Mouse (Mus musculus) layer of hippocampus, adult 9-10 months (tissue): Measurements from ENCODE around the gene Bcas1.
"Not testable (repeated sequence)": the region's sequence is repeated elsewhere in the genome, so short reads cannot be mapped to it uniquely, and the experiment has no call there.

Experiments
- DNase-seq: peaks from one replicate; pipeline ENCODE4 v3.0.0; 2022; ENCODE audit warnings: low spot score

Bcas1 gene

GRCm38 (mm10) chr2:170427704-170428103, at the start of gene Bcas1:
Bcas1 (minus strand) TSS chr2:170427845.
- no peak for DNase-seq

- DNase-seq = no peak
These were observed 49.0 kb upstream of the Bcas1 start for GRCm38 (mm10) chr2:170476643-170477042.

- no peak for DNase-seq
These were observed 48.6 kb upstream of the Bcas1 start for GRCm38 (mm10) chr2:170476215-170476614.

DNA sequence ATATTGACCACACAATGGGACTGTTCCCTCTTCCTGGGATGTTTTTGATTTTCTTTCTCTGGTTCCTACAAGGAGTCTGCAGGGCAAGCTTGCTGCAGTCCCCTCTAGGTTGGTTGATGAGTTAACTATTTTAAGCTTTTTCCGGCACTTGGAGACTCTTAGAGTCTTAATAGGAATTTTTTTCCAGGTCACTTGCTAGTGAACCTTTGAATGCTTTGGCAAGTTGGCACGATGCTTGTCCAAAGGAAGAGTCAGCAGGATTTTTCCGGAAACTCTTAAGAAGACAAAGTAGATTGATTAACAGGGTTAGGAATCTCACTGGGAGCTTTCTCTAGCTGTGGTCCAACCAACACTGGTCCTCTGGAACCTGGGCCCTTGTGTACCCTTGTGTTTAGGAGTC, 47.5 kb upstream of the Bcas1 start:
- no peak for DNase-seq

GRCm38 (mm10) chr2:170474125-170474524, 46.5 kb upstream of the Bcas1 start:
- DNase-seq = no peak

DNA sequence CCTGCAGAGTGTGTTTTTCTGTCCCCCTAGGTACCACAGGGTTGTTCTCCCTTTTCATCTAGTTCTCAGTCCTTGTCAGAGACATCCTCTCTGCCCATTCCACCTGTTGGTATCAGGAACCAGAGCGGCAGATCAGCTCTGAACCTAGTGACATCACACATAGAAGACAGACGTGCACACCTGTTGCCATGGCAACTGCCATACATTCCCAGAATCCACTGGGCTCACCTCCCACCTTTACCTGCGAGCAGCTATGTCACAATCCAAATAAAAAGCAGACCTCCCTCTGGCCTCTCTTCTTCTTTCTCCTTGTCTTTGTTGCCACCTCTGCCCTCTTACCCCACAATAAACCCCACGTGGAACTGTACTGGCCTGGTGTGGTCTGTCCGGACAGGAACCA, 42.9 kb upstream of the Bcas1 start:
- DNase-seq = no peak

- DNase-seq = no peak
These were observed 42.1 kb upstream of the Bcas1 start for GRCm38 (mm10) chr2:170469616-170470308.

- DNase-seq = no peak
These were observed 40.4 kb upstream of the Bcas1 start for GRCm38 (mm10) chr2:170468009-170468408.

DNA sequence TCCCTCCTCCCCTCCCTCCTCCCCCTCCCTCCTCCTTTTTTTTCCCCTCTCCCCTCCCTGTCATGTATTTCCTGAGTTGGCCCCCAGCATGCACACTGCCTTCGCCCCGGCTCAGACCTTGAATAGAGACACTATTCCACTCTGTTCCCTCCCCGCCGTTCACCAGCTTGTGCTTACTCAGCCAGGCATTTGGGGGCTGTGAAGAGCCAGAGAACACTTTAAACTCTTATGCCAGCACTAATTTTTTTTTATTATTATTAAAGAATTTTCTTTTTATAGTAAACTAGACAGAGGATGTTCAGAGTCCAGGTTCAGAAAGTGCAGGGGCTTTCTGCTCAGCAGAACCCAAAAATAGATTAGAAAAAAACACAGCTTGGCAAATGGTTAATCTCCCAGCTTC, 37.2 kb upstream of the Bcas1 start:
- DNase-seq = no peak

DNA sequence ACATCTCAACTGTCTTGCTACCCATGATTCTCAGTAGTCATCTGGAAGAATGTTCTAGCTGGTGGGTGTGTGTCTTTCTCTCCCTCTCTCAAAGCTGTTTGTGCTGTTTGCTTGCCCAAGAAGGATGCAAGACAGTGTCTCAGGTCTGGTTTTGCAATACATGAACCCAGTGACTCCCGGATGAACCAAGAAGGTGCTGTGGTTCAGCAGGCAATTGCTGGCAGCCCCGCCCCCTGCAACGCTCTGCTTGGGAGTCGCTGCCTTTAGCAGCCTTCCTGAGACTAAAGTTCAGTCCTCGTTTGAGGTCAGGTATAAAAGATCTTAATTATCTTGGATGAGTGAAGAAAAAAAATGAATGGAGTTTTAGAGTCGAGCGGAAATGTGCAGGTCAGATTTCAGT, 34.0 kb upstream of the Bcas1 start:
- DNase-seq = no peak

DNA sequence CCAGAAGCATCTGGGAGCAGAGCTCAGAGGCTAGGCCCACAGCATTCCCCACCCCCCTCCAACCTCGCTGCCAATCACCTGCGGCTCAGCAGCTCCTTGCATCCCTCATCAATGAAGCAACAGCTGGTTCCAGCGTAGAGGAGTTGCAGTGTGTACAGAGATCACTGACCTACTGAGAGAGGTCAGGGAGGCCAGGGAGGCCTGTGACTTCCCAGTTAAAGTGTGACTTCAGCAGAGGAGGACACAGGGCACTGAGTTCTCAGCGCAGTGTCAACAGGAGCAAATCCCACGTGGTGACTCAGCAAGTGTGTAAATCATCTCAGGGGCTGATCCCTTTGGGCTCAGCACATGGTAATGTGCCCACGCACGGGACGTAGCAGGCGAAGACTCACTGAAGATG, 32.2 kb upstream of the Bcas1 start:
- DNase-seq = no peak

DNA sequence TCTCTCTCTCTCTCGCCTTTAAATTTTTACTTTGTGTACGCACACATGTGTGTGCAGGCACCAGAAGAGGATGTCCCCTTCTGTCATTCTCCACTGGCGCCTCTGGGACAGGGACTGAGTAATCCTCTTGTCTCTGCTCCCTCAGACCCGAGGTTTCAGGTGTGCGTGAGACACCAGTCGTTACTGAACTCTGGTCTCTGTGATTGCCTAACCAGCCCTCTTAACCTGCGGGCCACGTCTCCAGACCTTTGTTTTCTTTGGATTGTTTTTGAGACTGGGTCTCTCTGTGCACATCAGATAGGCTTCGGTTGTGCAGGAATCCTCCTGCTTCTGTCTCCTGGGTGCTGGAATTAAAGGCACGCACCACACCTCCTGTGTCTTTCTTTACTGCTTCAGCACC, 31.5 kb upstream of the Bcas1 start:
- DNase-seq = no peak

DNA sequence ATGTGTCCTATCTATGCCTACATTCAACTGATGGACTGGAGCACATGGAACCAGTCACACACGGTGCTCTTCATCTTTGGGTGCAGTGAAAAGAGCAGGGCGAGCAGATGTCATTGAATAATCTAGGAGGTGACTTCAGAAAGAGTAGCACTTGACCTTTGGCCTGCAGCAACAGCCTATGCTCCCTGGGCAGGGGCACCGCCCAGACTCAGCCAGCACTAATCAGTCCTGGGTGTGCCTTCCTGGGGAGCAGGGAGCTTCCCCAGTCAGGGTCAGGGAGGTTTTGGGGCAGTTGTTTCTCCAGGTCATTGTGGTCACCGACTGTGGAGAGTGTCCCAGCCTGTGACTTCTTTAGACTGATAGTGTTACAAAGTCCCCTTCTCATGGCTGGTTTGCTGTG, 26.2 kb upstream of the Bcas1 start:
- not testable (repeated sequence) for DNase-seq

DNA sequence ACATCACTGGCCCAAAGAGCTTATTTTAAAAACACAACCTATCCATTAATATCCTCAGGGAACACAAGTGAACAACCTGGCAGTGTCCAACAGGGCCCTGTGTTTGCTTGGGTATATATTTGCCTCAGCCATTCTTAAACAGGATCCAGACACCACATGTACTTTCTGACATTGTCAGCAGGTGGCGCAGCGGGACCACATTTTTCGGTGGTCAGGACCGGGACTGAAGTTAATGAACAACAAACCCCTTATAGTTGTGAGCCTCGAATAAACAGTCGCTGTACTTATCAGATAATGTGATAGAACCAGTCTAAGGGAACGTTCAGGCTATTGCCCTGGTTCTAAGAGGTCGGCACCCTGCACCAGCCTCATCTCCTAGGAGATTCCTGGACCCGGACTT, 23.3 kb upstream of the Bcas1 start:
- peak; percentile 59 for DNase-seq

GRCm38 (mm10) chr2:170447651-170448050, 20.0 kb upstream of the Bcas1 start:
- no peak for DNase-seq

- no peak for DNase-seq
These were observed 19.3 kb upstream of the Bcas1 start for GRCm38 (mm10) chr2:170446843-170447383.

DNA sequence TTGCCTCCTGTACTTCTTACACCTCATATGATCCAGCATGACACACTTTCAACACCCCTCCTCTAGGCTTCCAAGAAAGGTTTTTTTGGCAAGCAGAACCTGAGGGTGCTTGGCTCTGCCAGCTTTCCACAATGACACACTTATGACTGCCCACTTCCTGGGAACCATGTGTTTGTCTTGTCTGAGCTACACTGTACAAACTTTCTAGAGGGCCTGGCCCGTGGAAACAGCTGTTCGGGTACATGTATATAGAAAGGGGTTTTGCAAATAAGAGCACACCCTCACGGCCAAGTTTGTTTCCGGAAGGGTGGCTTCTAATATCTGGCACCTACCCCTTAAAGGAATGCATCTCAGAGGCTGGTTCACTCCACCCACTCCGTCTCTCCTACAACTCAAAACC, 18.2 kb upstream of the Bcas1 start:
- no peak for DNase-seq

DNA sequence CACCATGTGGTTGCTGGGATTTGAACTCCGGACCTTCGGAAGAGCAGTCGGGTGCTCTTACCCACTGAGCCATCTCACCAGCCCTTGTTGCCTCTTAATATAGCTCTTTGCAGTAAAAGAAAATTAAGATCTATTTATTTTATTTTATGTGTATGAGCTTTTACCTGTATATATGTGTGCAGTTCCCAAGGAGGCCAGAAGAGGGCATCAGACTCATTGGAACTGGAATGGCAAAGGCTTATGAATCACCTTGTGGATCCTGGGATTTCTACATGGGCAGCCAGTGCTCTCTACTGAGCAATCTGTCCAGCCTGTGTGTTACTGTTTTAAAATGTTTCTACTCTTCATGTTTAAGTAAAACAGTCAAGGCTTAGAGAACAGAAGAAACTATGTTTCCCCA, 14.9 kb upstream of the Bcas1 start:
- DNase-seq = peak; percentile 6

DNA sequence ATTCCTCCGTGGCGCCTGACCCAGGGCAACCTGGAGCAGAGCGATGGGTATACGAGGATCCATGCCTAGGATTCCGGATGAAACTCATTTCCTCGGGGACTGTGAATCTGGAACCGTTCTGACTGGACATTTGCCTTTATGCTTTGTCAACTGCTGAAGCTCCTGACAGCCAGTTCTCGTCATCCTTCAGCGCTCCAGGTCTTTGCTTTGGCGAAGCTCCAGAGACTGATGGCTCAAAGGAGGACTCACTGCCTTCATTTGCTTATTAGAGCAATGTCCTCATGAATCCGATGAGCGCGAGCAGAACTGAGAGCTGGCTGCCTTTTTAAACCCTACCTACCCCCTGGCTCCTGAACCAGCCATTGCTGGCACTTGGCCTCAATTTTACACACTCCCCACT, 11.1 kb upstream of the Bcas1 start:
- no peak for DNase-seq

DNA sequence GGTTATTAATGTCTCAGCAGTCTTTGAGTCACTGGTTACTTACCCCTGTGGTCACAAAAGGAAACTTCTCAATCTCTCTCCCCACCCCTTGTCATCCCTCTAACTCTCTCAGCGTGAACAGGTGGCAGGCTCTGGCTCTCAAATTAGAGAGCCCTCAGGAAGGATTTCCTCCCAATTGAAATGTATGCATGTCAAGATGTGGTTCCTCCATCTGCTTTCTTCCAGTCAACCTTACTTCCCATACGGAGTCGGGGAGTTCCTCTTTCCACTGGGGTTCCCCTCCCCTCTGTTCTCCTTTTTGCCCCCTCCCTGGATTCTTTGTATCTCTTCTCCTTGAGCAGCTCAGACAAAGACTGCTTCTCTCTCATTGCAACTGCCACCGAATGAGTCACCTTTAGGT, 8.6 kb upstream of the Bcas1 start:
- no peak for DNase-seq

DNA sequence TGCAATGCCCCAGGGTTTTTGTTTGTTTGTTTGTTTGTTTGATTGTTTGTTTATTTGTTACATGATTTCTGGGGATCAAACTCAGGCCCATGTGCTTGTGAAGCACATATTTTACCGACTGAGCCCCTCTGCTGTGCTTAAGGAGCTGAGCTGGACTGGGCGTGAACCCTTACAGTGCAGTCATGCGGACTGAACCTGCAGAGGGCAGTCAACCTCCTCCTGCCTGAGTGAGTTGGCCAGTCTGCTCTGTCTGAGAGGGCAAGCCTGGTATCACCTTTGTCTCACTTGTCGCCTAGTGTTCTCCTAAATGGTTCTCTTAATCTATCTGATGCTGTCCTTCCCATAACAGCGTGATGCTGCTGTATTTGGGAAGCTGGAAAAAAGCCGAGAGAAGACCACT, 4.5 kb upstream of the Bcas1 start:
- no peak for DNase-seq

DNA sequence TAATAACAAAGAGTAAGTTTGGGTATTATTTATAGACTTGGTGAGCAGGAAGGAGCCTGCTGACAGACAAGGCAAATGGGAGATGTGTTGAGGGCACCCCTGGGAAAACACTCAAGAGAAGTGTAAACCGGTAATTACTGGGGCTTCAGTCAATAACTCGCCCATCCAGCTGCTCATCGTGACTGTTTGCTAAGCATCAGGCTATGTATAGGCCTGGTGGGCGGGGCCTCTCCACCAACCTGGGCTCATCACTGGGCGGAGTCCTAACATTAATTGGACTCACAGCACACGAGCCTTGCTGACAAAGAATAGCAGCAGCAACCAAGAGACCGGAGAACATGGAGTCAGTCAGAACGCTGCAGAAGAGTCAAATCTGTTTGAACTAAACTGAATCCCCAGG, 1.3 kb upstream of the Bcas1 start:
- DNase-seq = no peak

DNA sequence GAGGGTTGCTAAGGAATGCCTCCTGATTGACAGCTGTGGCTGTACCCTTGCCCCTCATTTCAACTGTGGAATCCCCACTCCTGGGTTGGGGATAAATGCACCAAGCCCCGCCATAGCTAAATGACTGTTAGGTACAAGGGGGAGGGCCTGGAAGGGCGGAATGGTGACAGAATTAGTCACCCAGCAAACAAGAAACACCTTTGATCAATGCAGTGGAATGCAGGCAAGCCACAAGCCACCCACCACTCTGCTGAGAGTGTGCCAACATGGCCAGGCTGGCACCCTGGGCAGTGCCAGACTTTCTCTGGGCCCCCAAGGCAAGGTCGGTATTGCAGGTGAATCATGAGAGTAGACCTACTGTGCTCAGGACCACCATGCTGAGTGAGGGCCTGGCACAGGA, 3.5 kb downstream of the Bcas1 start:
- DNase-seq = no peak

DNA sequence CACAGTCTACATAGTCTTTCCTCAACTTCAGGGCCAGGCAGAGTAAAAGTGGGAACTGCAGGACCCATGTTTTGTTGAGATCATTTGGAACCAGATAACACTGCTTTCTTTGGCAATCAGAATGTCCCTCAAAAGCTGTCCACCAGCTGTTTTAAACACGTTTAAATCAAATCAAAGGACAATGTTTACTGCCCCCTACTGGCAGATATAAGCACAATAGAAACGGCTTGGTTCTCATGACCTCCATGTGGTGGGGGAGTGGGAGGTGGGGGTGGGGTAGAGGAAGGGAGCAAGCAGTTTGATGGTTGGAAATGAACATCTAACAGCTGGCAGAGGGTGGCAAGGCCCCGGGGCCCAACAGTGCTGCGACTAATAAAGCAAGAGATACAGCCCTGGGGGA, 5.7 kb downstream of the Bcas1 start:
- no peak for DNase-seq
